Mouse (Mus musculus) embryonic fibroblast, embryonic 13.5 days (primary cell): ENCODE data around the gene Adssl1.

ENCODE experiments used
- CTCF ChIP-seq: IDR thresholded peaks from 2 replicates; pipeline ENCODE4 v1.5.1; 2011; ENCODE audit warnings: mild to moderate bottlenecking, control low read depth, low read length, moderate library complexity, borderline replicate concordance; ENCODE audit not compliant: insufficient read depth
- POLR2A ChIP-seq: IDR thresholded peaks from 2 replicates; pipeline ENCODE4 v1.6.1; 2011; ENCODE audit warnings: low read depth, mild to moderate bottlenecking, control low read depth, low read length, moderate library complexity

GRCm38 (mm10) chr12:112643126-112643525, 23.3 kb downstream of the Adssl1 start:
- TF ChIP-seq CTCF (no peak), POLR2A (no peak)
